Mouse (Mus musculus) liver, adult (tissue): ENCODE data around the gene P2ry6.

Experiments
- GATA4 ChIP-seq: IDR thresholded peaks from 2 replicates; pipeline ENCODE4 v1.6.1; 2014; ENCODE audit warnings: mild to moderate bottlenecking, low read length; ENCODE audit not compliant: insufficient replicate concordance

P2ry6 gene

GRCm38 (mm10) chr7:100997215-100997614, 22.8 kb upstream of the P2ry6 start:
- TF ChIP-seq GATA4 = no peak

DNA sequence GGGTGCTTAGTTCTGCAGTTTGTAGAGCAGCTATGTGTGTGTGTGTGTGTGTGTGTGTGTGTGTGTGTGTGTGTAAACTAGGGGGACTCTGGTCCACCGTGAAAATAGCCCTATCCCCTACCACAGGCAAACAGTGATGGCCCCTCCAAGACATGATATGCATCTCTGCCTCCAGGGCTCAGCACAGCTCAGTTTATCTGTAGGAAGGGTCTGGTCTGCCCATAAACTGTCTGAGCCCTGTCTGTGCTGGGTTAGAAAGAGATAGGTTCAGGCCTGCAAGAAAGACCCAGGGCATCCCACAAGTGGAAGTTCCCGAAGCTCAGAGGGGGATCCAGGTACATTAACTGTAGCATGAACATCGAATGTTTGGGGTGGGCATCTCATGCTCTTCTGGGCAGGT, 21.5 kb upstream of the P2ry6 start:
- TF ChIP-seq GATA4 = no peak

DNA sequence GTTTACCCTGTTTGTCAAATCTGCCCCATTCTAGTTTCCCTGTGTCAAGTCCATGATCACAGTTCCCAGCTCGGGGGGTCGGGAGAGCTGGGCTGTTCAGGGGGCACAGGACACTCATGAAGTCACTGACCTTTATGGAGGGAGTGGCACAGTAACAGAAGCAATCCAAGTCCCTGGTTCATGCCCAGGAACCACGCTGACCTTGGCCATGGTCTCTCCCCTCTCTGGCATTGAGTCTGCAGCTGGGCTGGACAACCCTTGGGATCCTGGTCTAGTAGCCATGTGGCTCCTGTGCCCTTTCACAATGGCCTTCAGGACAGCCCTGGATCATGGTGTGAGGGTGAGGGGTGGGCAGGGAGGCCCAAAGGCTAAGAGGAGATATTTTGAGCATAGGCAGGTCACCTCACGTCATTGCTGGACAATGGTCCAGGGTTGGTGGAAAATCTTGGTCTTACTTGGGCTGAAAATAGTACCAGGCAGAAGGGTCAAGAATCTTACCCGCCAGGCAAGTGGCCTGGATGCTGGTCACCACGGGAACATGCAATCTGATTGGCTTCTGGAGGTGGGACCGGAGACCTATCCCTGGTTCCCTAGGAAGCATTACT, 20.9 kb upstream of the P2ry6 start:
- no peak for TF ChIP-seq GATA4

GRCm38 (mm10) chr7:100993166-100993565, 18.7 kb upstream of the P2ry6 start:
- no peak for TF ChIP-seq GATA4

DNA sequence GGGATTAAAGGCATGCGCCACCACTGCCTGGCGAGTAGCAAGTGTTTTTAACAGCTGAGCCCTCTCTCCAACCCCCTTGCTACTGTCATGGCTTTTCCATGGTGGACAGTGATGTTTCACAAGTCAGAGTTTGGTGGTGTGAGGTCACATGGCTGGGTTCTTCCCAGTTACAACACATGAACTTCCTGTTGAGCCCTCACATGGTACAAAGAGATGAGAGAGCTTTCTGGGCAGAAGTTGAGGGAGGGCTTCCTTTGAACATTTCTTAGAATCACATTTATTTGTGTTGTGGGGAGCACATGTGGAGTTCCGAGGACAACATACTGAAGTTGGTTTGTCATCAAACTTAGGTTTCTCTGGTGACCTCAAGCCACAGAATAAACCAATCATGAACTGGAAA, 17.5 kb upstream of the P2ry6 start:
- no peak for TF ChIP-seq GATA4

DNA sequence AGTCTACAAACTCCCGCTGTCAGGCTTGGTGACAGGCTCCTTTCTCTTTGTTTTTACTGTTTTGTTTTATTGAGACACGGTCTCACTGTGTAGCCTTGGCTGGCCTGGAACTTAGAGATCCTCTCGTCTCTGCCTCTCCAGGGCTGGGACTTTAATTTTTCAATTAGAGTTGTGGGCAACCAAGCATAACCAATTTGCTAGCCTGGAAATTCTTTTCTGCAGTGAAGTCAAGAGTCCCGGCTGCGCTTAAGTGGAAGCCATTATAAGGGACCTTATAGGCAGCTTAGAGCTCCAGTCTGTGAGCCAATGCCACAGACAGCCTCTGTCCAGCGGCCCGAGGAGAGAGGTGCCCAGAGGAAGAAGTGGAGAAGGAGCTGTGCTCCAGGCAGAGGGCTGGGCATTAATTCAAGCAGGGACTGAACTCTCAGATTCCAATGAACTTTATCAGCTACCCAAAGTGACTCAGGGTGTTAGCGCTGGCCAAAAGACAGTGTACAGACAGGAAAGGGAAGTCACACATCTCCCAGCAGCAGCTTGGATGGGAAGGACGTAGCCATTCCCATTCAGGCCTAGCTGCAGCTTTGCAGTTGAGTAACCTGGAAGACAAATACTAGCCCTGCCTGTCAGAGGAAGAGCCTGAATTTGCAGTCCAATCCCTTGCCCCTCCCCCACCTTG, 16.3 kb upstream of the P2ry6 start:
- peak; percentile 86; the same call in 1 of the 2 replicates for TF ChIP-seq GATA4

- no peak for TF ChIP-seq GATA4
Observed at GRCm38 (mm10) chr7:100988092-100988491, 13.6 kb upstream of the P2ry6 start.

DNA sequence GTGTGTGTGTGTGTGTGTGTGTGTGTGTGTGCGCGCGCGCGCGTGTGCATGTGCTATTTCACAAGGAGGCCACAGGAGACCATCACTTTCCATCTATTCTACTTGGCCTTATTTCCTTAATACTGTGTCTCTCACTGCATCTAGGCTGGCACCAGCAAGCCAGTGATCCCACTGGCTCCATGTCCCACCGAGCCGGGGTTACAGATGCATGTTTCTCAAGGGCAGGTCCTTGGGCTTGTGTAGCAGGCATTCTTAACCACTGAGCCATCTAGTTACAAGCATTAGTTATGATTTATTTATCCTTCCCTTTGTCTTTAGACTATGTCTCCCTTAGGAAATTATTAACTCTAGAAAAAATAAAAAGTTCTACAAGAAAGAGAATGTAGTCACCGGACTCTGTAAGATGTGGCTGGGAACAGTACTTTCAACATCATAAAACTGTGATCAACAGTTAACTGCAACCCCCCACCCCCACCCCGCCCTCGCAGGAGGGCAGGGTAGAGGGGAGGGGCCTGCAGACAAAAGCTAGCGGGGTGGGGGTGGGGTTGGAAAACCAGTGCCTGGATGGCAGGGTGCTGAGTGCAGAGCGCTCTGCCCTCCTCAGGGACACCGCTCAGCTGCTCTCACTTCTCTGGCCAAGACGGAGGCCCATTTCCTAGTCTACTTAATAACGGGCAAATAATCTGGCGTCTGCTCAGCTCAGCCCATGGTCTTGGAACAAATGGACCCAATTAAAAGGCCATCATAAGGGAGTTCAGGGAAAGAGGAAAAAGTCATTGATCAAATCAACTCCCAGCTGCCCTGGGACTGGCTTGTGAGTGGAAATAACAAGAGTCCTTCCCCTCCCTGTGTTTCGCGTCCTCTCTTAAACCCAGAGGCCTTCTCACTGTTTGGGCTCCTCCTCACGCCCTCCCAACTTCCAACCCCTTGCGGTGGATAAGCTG, 10.3 kb upstream of the P2ry6 start:
- no peak for TF ChIP-seq GATA4

GRCm38 (mm10) chr7:100979175-100979574, 4.7 kb upstream of the P2ry6 start:
- TF ChIP-seq GATA4 = no peak

- TF ChIP-seq GATA4 = no peak
Observed at GRCm38 (mm10) chr7:100978171-100978570, 3.7 kb upstream of the P2ry6 start.

GRCm38 (mm10) chr7:100972875-100973274, 1.6 kb downstream of the P2ry6 start:
- TF ChIP-seq GATA4 = no peak

DNA sequence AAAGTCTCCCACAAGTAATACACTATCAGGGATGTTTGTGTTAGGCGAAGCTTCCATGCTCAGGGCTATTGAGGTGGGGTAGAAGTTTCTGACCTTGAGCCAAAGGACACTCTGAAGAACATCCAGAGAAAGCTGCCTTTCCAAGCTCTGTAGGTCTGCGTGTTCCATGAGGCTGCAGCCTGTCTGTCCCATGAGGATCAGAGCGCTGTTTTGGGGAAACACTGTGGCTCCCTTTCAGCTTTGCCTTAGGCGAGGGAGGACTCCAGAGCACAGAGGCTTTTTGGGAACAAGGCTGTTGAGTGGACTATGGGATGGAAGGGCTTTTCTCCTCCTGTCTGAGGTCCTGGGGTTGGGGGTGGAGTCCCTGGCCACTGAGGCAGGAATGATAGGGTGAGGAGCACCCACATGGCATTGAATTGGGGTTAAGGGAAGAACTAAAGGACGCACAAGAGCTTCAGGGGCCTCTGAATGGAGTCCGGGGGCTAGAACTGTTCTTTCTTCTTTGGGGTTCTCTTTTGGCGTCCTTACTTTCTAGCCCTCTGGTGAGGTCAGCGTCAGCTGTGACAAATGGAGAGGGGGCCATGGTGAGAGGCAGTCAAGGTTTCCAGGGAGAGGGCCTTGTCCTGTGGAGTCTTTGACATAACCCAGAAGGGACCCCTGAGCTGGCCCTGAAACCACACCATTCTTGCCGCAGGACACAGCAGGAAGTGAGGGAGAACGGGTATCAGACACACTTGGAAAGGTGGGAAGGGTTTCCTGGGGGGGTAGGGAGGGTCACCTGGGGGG, 5.4 kb downstream of the P2ry6 start:
- TF ChIP-seq GATA4 = no peak

- TF ChIP-seq GATA4 = no peak
Observed at GRCm38 (mm10) chr7:100968376-100968775, 6.1 kb downstream of the P2ry6 start.

DNA sequence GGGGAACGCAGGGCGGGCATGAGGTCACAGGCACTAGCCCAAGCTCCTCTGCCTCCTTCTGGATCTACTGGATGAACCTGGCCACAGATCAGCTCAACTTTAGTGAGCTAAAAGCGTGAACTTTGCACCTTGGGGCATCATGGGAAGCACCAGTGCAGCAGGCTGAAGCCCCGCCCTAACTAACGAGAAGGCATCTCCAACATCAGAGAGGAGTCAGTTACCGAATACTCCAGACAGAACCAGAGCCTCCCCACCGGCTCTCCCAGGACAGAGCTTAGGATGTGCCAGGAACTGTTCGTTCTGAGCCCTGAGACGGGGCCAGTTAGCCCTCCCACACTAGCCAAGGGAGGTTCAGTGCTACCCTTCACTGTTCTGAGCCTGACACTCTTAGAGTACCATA, 6.6 kb downstream of the P2ry6 start:
- no peak for TF ChIP-seq GATA4

DNA sequence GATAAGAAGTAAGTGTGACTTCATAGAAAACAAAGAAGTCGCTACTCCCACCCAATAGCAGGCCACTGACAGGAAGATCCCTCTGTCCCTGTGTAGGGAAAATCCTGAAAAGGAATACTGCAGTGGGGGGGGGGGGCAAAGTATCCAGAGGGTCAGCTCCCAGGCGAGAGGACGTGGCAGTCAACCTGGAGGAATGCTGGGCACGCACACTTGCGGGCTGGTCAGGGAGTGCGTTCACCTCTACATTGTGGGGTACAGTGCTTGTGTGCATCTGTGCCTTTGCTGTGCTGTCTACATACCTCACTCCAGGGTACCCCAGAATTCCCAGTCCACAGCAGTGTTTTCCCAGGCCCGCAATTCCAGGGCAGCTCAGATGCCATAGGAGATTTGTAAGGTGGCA, 8.4 kb downstream of the P2ry6 start:
- TF ChIP-seq GATA4 = no peak
